Comparison of ENCODE assay signal across 11 mouse cellular contexts in genomic region chr2:13371072-13371796, GRCm38 (mm10).
DNase-seq lines count a peak whose midpoint lies in the region; ATAC-seq and TF ChIP-seq lines count a peak whose summit lies in the region.
"Had no signal": no experiment of that assay in that cellular context is flagged by ENCODE, and none has a peak within 500 bp of the region (broad histone marks: within the 10 kb centered on the region; RNA-seq: fewer than 3 reads in every experiment).

No protein-coding gene starts in this region.

- H3K9ac ChIP-seq in forebrain, embryonic 11.5 days (ENCODE audit: low read length): peak overlapping the region; percentile 30; the same call in 1 of the 2 replicates
- H3K9ac ChIP-seq in forebrain, postnatal 0 days: no peak overlapping the region
- H3K9ac ChIP-seq in ES-Bruce4 (ENCODE audit: low read depth, poor library complexity, severe bottlenecking): peak overlapping the region; percentile 32; the same call in 1 of the 2 replicates
- no peak overlapping the region for H3K9ac ChIP-seq in heart, embryonic 15.5 days

- no peak for DNase-seq in forebrain, embryonic 11.5 days (ENCODE audit: low spot score)
- DNase-seq in forebrain, postnatal 0 days: no peak
- DNase-seq in midbrain, embryonic 10.5 days (ENCODE audit: low spot score): no peak
- DNase-seq in yolk sac, embryonic 10.5 days (ENCODE audit: low spot score): no peak
- DNase-seq in thymus, adult 18-20 months: no peak
- DNase-seq in thymus, postnatal 14 days: no peak
- DNase-seq: cerebellum, adult 8-10 months; left cerebral cortex, postnatal 4 days; thymus, postnatal 4 days had no signal

- no peaks in the 10 kb centered on the region for H3K9me3 ChIP-seq in forebrain, embryonic 11.5 days (ENCODE audit: control insufficient read depth, low read length)
- no peaks in the 10 kb centered on the region for H3K9me3 ChIP-seq in forebrain, postnatal 0 days (ENCODE audit: low read length)
- no peaks in the 10 kb centered on the region for H3K9me3 ChIP-seq in ES-Bruce4 (replicated peaks; ENCODE audit: control insufficient read depth, insufficient read depth, low read length, poor library complexity, severe bottlenecking)
- H3K9me3 ChIP-seq in heart, embryonic 15.5 days (replicated peaks): no peaks in the 10 kb centered on the region
- no peaks in the 10 kb centered on the region for H3K9me3 ChIP-seq in midbrain, embryonic 10.5 days (replicated peaks)

- H3K4me1 ChIP-seq in forebrain, embryonic 11.5 days (replicated peaks; ENCODE audit: control insufficient read depth, insufficient read depth, low read length): peaks cover 18% of the 10 kb centered on the region
- H3K4me1 ChIP-seq in forebrain, postnatal 0 days (ENCODE audit: insufficient read depth): no peaks in the 10 kb centered on the region
- H3K4me1 ChIP-seq in ES-Bruce4 (ENCODE audit: control insufficient read depth, insufficient read depth, low read length): peaks cover 8% of the 10 kb centered on the region
- H3K4me1 ChIP-seq in heart, embryonic 15.5 days (replicated peaks): peaks cover 24% of the 10 kb centered on the region
- peaks cover 48% of the 10 kb centered on the region for H3K4me1 ChIP-seq in midbrain, embryonic 10.5 days

- no peaks in the 10 kb centered on the region for H3K27me3 ChIP-seq in forebrain, embryonic 11.5 days (ENCODE audit: control insufficient read depth, insufficient read depth, low read length)
- H3K27me3 ChIP-seq in forebrain, postnatal 0 days (ENCODE audit: insufficient read depth, low read length): no peaks in the 10 kb centered on the region
- H3K27me3 ChIP-seq in ES-Bruce4 (ENCODE audit: control insufficient read depth, insufficient read depth, low read length, poor library complexity, severe bottlenecking): no peaks in the 10 kb centered on the region
- H3K27me3 ChIP-seq in heart, embryonic 15.5 days: no peaks in the 10 kb centered on the region
- H3K27me3 ChIP-seq in midbrain, embryonic 10.5 days (ENCODE audit: low read depth, poor library complexity, severe bottlenecking): no peaks in the 10 kb centered on the region

- no peak for ATAC-seq in forebrain, embryonic 11.5 days (replicated peaks; ENCODE audit: low FRiP score)
- no peak for ATAC-seq in forebrain, postnatal 0 days
- no peak for ATAC-seq in heart, embryonic 15.5 days (replicated peaks; ENCODE audit: insufficient number of reproducible peaks, insufficient read depth, low FRiP score, low read depth)

- TF ChIP-seq CTCF in forebrain, postnatal 0 days (IDR thresholded peaks at IDR 0.05; ENCODE audit: low read depth): no peak
- no peak for TF ChIP-seq CTCF in ES-Bruce4 (IDR thresholded peaks at IDR 0.05; ENCODE audit: low read depth, low read length)

- no peak overlapping the region for H3K4me2 ChIP-seq in forebrain, embryonic 11.5 days (ENCODE audit: low read depth, low read length, severe bottlenecking)
- H3K4me2 ChIP-seq in forebrain, postnatal 0 days (ENCODE audit: low read depth): no peak overlapping the region
- peak overlapping the region; percentile 37 for H3K4me2 ChIP-seq in heart, embryonic 15.5 days

- H3K27ac ChIP-seq in forebrain, embryonic 11.5 days (ENCODE audit: low read depth, low read length): peak overlapping the region; percentile 92
- no peak overlapping the region for H3K27ac ChIP-seq in forebrain, postnatal 0 days (ENCODE audit: low read depth, low read length)
- H3K27ac ChIP-seq in ES-Bruce4 (ENCODE audit: insufficient read depth, low read length): peak overlapping the region; percentile 87
- H3K27ac ChIP-seq in heart, embryonic 15.5 days: peak overlapping the region; percentile 98
- peak overlapping the region; percentile 91 for H3K27ac ChIP-seq in midbrain, embryonic 10.5 days (replicated peaks)

- no peak overlapping the region for H3K4me3 ChIP-seq in forebrain, embryonic 11.5 days (ENCODE audit: low read depth, low read length)
- H3K4me3 ChIP-seq in forebrain, postnatal 0 days (ENCODE audit: low read depth, low read length): no peak overlapping the region
- no peak overlapping the region for H3K4me3 ChIP-seq in ES-Bruce4 (ENCODE audit: low read depth, low read length)
- no peak overlapping the region for H3K4me3 ChIP-seq in heart, embryonic 15.5 days
- peak overlapping the region; percentile 30; the same call in 1 of the 2 replicates for H3K4me3 ChIP-seq in midbrain, embryonic 10.5 days

- no peak for TF ChIP-seq POLR2A in ES-Bruce4 (IDR thresholded peaks at IDR 0.05; ENCODE audit: insufficient read depth, low read length)

- WGBS in forebrain, embryonic 11.5 days: 57% methylated on average over 10 of the region's 10 CpGs
- WGBS in forebrain, postnatal 0 days: 65% methylated on average over 10 of the region's 10 CpGs
- 49% methylated on average over 10 of the region's 10 CpGs for WGBS in heart, embryonic 15.5 days
- WGBS in midbrain, embryonic 10.5 days: 49% methylated on average over 10 of the region's 10 CpGs

- no peak for TF ChIP-seq EP300 in ES-Bruce4 (IDR thresholded peaks at IDR 0.05; ENCODE audit: insufficient read depth, low read depth, low read length)

- H3K36me3 ChIP-seq in forebrain, embryonic 11.5 days (ENCODE audit: control insufficient read depth, insufficient read depth, low read length): no peaks in the 10 kb centered on the region
- no peaks in the 10 kb centered on the region for H3K36me3 ChIP-seq in forebrain, postnatal 0 days (ENCODE audit: insufficient read depth)
- no peaks in the 10 kb centered on the region for H3K36me3 ChIP-seq in ES-Bruce4 (ENCODE audit: control insufficient read depth, insufficient read depth, low read length, poor library complexity, severe bottlenecking)
- no peaks in the 10 kb centered on the region for H3K36me3 ChIP-seq in heart, embryonic 15.5 days
- H3K36me3 ChIP-seq in midbrain, embryonic 10.5 days: no peaks in the 10 kb centered on the region

Comparison
In these comparisons a context has a peak if more than half of its experiments do, and no peak if none do; other contexts are left out.
1. H3K9ac ChIP-seq: peak in forebrain, embryonic 11.5 days (single experiment) and ES-Bruce4 (single experiment); none in forebrain, postnatal 0 days (single experiment) and heart, embryonic 15.5 days (single experiment).